7 mouse cellular contexts compared by ENCODE assay signal in the genomic region with DNA sequence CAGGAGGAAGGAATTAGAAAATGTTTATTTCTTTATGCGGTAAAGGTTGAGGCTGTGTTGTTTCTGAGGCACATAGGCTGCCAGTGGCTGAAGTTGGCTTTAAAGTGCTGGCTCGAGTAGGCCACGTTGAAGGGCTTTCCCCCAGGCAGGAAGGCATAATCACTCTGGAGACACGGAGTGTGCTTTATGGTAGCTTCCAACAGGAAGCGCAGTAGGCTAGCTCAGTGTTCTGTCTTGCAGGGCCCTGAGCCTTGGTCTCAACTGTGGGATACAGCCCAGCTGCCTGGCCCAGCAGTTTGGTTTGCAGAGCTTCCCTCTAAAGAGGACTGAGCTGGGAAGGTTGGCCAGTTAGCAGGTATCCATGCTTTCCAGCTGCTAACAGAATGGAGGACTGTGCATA. TPM values are rescaled to one million over a fixed set of nuclear protein-coding genes. Genes with fewer than 3 reads are reported as not detected.
DNase-seq lines count a peak whose midpoint lies in the region; ATAC-seq and TF ChIP-seq lines count a peak whose summit lies in the region.

No protein-coding gene starts in this region.

- H3K9ac ChIP-seq in forebrain, postnatal 0 days, result peak overlapping the region; percentile 25; the same call in 1 of the 2 replicates
- peak overlapping the region; percentile 40 for H3K9ac ChIP-seq in intestine, embryonic 16.5 days (ENCODE audit: low read depth, low read length)
- no peak overlapping the region for H3K9ac ChIP-seq in stomach, embryonic 15.5 days

- TF ChIP-seq POLR2A in testis, adult 2 months (IDR thresholded peaks at IDR 0.05; ENCODE audit: control insufficient read depth, low read depth, low read length), result no peak

- TF ChIP-seq CTCF in testis, adult 2 months (IDR thresholded peaks at IDR 0.05; ENCODE audit: control insufficient read depth, insufficient read depth, insufficient replicate concordance, low read depth, low read length), result no peak
- no peak for TF ChIP-seq CTCF in forebrain, postnatal 0 days (IDR thresholded peaks at IDR 0.05; ENCODE audit: low read depth)

- peaks cover 3% of the 10 kb centered on the region; the same call in 1 of the 2 replicates for H3K36me3 ChIP-seq in testis, adult 2 months (ENCODE audit: control insufficient read depth, insufficient read depth, low read length)
- H3K36me3 ChIP-seq in forebrain, postnatal 0 days (ENCODE audit: insufficient read depth), result peaks cover 20% of the 10 kb centered on the region
- H3K36me3 ChIP-seq in intestine, embryonic 16.5 days (ENCODE audit: control insufficient read depth, insufficient read depth, low read length), result peaks cover 14% of the 10 kb centered on the region
- H3K36me3 ChIP-seq in stomach, embryonic 15.5 days, result peaks cover 5% of the 10 kb centered on the region; the same call in 1 of the 2 replicates

- no peak for ATAC-seq in forebrain, postnatal 0 days
- no peak for ATAC-seq in intestine, embryonic 16.5 days
- ATAC-seq in stomach, embryonic 15.5 days (ENCODE audit: insufficient read depth, low FRiP score, low read depth), result no peak

- peak overlapping the region; percentile 23 for H3K4me2 ChIP-seq in forebrain, postnatal 0 days (ENCODE audit: low read depth)
- 0 out of 2 replicates have a peak overlapping the region, but pooled peaks have one; percentile 16 for H3K4me2 ChIP-seq in intestine, embryonic 16.5 days (ENCODE audit: low read depth, low read length)
- peak overlapping the region; percentile 21 for H3K4me2 ChIP-seq in stomach, embryonic 15.5 days

- H3K9me3 ChIP-seq in forebrain, postnatal 0 days (ENCODE audit: low read length), result no peaks in the 10 kb centered on the region
- H3K9me3 ChIP-seq in intestine, embryonic 16.5 days (ENCODE audit: control insufficient read depth, low read length), result no peaks in the 10 kb centered on the region
- no peaks in the 10 kb centered on the region for H3K9me3 ChIP-seq in stomach, embryonic 15.5 days

- H3K27ac ChIP-seq in testis, adult 2 months (ENCODE audit: control insufficient read depth, insufficient read depth, low read depth, low read length), result peak overlapping the region; percentile 60
- H3K27ac ChIP-seq in forebrain, postnatal 0 days (ENCODE audit: low read depth, low read length), result peak overlapping the region; percentile 82
- H3K27ac ChIP-seq in intestine, embryonic 16.5 days (ENCODE audit: low read length), result peak overlapping the region; percentile 77
- H3K27ac ChIP-seq in stomach, embryonic 15.5 days, result peak overlapping the region; percentile 72

- DNase-seq in testis, postnatal 14 days (ENCODE audit: low spot score), result no peak
- DNase-seq in forebrain, postnatal 0 days, result no peak
- DNase-seq in spleen, postnatal 14 days (ENCODE audit: low spot score in 2 of 2), result no peak
- no peak for DNase-seq in kidney, adult 11 months

- H3K4me1 ChIP-seq in testis, adult 2 months (ENCODE audit: control insufficient read depth, insufficient read depth, low read length), result peaks cover 4% of the 10 kb centered on the region; the same call in 1 of the 2 replicates
- H3K4me1 ChIP-seq in forebrain, postnatal 0 days (ENCODE audit: insufficient read depth), result peaks cover 34% of the 10 kb centered on the region
- peaks cover 32% of the 10 kb centered on the region for H3K4me1 ChIP-seq in intestine, embryonic 16.5 days (ENCODE audit: control insufficient read depth, insufficient read depth, low read length)
- peaks cover 12% of the 10 kb centered on the region for H3K4me1 ChIP-seq in stomach, embryonic 15.5 days

- H3K27me3 ChIP-seq in testis, adult 2 months (ENCODE audit: control insufficient read depth, insufficient read depth, low read length), result no peaks in the 10 kb centered on the region
- H3K27me3 ChIP-seq in forebrain, postnatal 0 days (ENCODE audit: insufficient read depth, low read length), result no peaks in the 10 kb centered on the region
- H3K27me3 ChIP-seq in intestine, embryonic 16.5 days (replicated peaks; ENCODE audit: control insufficient read depth, insufficient read depth, low read length), result no peaks in the 10 kb centered on the region
- H3K27me3 ChIP-seq in stomach, embryonic 15.5 days (replicated peaks), result no peaks in the 10 kb centered on the region

- WGBS in forebrain, postnatal 0 days, result 52% methylated on average over 5 of the region's 5 CpGs
- 47% methylated on average over 5 of the region's 5 CpGs for WGBS in intestine, embryonic 16.5 days
- 48% methylated on average over 5 of the region's 5 CpGs for WGBS in stomach, embryonic 15.5 days

- H3K4me3 ChIP-seq in testis, adult 2 months (ENCODE audit: control insufficient read depth, low read depth, low read length), result no peak overlapping the region
- H3K4me3 ChIP-seq in forebrain, postnatal 0 days (ENCODE audit: low read depth, low read length), result no peak overlapping the region
- H3K4me3 ChIP-seq in intestine, embryonic 16.5 days (ENCODE audit: low read length), result 0 out of 2 replicates have a peak overlapping the region, but pooled peaks have one; percentile 5
- H3K4me3 ChIP-seq in stomach, embryonic 15.5 days (replicated peaks), result no peak overlapping the region

RNA-seq across cellular contexts. Expression of gene Fam118a, which starts 14.4 kb away (rescaled TPM):
- polyA plus RNA-seq in testis, adult 2 months (2012; rRNA removed), result 54.2 and 55.9 TPM in 2 replicates
- total RNA-seq in forebrain, postnatal 0 days (2014; rRNA removed), result 27.9 and 32.8 TPM in 2 replicates
- polyA plus RNA-seq in forebrain, postnatal 0 days (2015; fragmentation: Nextera tagmentation; extraction: Ambion mirVana), result 27.2 and 30.6 TPM in 2 replicates
- 27.8 and 28.8 TPM in 2 replicates for polyA plus RNA-seq in intestine, embryonic 16.5 days (2015; fragmentation: Nextera tagmentation; extraction: Ambion mirVana)
- 29.8 and 30.4 TPM in 2 replicates for polyA plus RNA-seq in stomach, embryonic 15.5 days (2015; fragmentation: Nextera tagmentation; extraction: Ambion mirVana)

RNA-seq across cellular contexts. Expression of gene Upk3a, which starts 26.2 kb away (rescaled TPM):
- 1.1 and 1.2 TPM in 2 replicates for polyA plus RNA-seq in testis, adult 2 months (2012; rRNA removed)
- 1.1 and 2.2 TPM in 2 replicates for total RNA-seq in forebrain, postnatal 0 days (2014; rRNA removed)
- 1.3 and 1.4 TPM in 2 replicates for polyA plus RNA-seq in forebrain, postnatal 0 days (2015; fragmentation: Nextera tagmentation; extraction: Ambion mirVana)
- polyA plus RNA-seq in intestine, embryonic 16.5 days (2015; fragmentation: Nextera tagmentation; extraction: Ambion mirVana), result 1.6 and 2.1 TPM in 2 replicates
- polyA plus RNA-seq in stomach, embryonic 15.5 days (2015; fragmentation: Nextera tagmentation; extraction: Ambion mirVana), result 6.8 and 8.6 TPM in 2 replicates

RNA-seq across cellular contexts. Expression of gene 5031439G07Rik, which starts 54.8 kb away (rescaled TPM):
- polyA plus RNA-seq in testis, adult 2 months (2012; rRNA removed), result 29.2 and 36.8 TPM in 2 replicates
- 99.6 and 112 TPM in 2 replicates for total RNA-seq in forebrain, postnatal 0 days (2014; rRNA removed)
- 27.4 and 28.9 TPM in 2 replicates for polyA plus RNA-seq in forebrain, postnatal 0 days (2015; fragmentation: Nextera tagmentation; extraction: Ambion mirVana)
- 7.1 and 8.1 TPM in 2 replicates for polyA plus RNA-seq in intestine, embryonic 16.5 days (2015; fragmentation: Nextera tagmentation; extraction: Ambion mirVana)
- 13.7 and 16.2 TPM in 2 replicates for polyA plus RNA-seq in stomach, embryonic 15.5 days (2015; fragmentation: Nextera tagmentation; extraction: Ambion mirVana)
